Mouse (Mus musculus) forebrain, embryonic 13.5 days (tissue): Measurements from ENCODE around the gene Phka2. TPM values are rescaled to one million over a fixed set of nuclear protein-coding genes. Genes with fewer than 3 reads are reported as not detected.

Experiments
- ATAC-seq: fragments of 200-750 bp; cut with Nextera tagmentation; 2 replicates; pipeline ENCODE4 v1.8.0; 2017
- H3K27ac ChIP-seq: fragments of 300-500 bp; sonication (generic); 2 replicates; pipeline ENCODE4 v1.5.1; 2015; ENCODE audit warnings: inconsistent platforms, mild to moderate bottlenecking, moderate library complexity
- H3K27me3 ChIP-seq: fragments of 300-500 bp; sonication (generic); 2 replicates; pipeline ENCODE4 v1.6.1; 2015; ENCODE audit warnings: mild to moderate bottlenecking, inconsistent platforms
- H3K36me3 ChIP-seq: fragments of 300-500 bp; sonication (generic); 2 replicates; pipeline ENCODE4 v1.6.1; 2015; ENCODE audit warnings: mild to moderate bottlenecking, inconsistent platforms; ENCODE audit not compliant: poor library complexity, severe bottlenecking
- H3K4me1 ChIP-seq: fragments of 300-500 bp; sonication (generic); 2 replicates; pipeline ENCODE4 v1.6.1; 2015; ENCODE audit warnings: inconsistent platforms
- H3K4me2 ChIP-seq: fragments of 300-500 bp; sonication (generic); 2 replicates; pipeline ENCODE4 v1.6.1; 2015; ENCODE audit warnings: inconsistent platforms, mild to moderate bottlenecking, moderate library complexity
- H3K4me3 ChIP-seq: fragments of 300-500 bp; sonication (generic); 2 replicates; pipeline ENCODE4 v1.5.1; 2015; ENCODE audit warnings: mild to moderate bottlenecking, inconsistent platforms
- H3K9ac ChIP-seq: fragments of 300-500 bp; sonication (generic); 2 replicates; pipeline ENCODE4 v1.6.1; 2015; ENCODE audit warnings: mild to moderate bottlenecking, inconsistent platforms
- H3K9me3 ChIP-seq: fragments of 300-500 bp; sonication (generic); replicated peaks from 2 replicates; pipeline ENCODE4 v1.6.1; 2016; ENCODE audit warnings: inconsistent platforms
- WGBS: fragments of 180-500 bp; shearing (Covaris S2); methylation state at CpG from one replicate; pipeline ENCODE4 v1.1.7; 2015; 5-methylcytosine and 5-hydroxymethylcytosine counted together
- polyA plus RNA-seq: library from polyadenylated mRNA; unstranded; fragments of >200 nt; fragmentation: Nextera tagmentation; extraction: Ambion mirVana; gene quantifications from 2 replicates; pipeline ENCODE4 v1.2.1, GENCODE M21; 2015

Phka2 gene
- 14.0 and 15.3 TPM in 2 replicates for polyA plus RNA-seq

DNA sequence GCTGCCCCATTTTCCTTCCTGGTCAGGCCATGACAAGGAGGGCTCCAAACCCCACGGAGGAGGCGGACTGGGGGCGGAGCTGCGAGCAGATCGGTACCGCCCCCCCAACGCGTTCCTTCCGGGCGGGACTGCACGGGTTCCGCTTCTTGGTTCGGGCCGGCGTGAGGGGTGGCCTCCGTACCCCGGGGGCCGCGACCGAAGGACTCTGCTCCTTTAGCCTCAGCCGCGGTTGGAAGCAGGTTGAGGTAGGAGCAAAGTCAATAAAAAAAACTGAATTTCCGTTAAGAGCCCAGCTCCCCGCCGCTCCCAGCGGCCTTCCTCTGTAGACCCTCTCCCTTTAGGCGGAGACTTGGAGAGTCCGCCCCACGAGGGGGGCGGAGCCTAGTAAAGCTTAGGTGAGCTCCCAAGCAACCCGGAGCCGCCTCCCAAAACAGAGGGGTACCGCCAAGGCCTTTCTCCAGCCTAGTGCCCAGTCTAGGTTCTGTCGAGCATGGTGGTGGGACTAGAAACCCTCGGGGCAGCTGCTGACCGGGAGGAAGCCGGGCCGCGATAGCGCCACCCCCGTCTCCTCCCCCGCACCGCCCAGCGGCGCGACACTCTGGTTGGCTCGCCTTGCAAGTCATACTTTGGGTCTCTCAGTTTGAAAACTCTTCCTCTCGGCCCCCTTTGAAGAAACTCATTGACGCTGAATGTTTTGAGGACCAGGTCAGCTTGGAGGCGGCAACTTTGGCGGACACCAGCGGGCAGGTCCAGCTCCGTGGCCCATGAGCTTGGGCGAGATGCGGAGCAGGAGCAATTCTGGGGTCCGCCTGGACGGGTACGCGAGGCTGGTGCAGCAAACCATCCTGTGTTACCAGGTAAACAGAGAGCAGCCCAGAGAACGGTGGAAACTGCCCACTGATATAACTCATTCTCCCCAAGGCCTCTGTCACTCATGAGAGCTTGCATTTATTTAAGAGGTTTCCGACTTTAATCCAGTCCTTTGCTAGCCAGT is at the start of gene Phka2:
Gene Phka2, plus strand, starts transcription at position 119 of the 994 bp plus-strand sequence.
- Histone ChIP-seq H3K9ac (peak within 1 kb of the TSS; percentile 65), H3K4me3 (peak within 1 kb of the TSS; percentile 55), H3K27me3 (no peaks in the 10 kb centered on the region), H3K27ac (peak within 1 kb of the TSS; percentile 65), H3K4me2 (peak within 1 kb of the TSS; percentile 64), H3K9me3 (no peaks in the 10 kb centered on the region), H3K36me3 (no peaks in the 10 kb centered on the region), H3K4me1 (peaks cover 7% of the 10 kb centered on the region; the same call in 1 of the 2 replicates)
- WGBS, result 17% methylated on average over 53 of the region's 61 CpGs
- peak; percentile 98 for ATAC-seq

DNA sequence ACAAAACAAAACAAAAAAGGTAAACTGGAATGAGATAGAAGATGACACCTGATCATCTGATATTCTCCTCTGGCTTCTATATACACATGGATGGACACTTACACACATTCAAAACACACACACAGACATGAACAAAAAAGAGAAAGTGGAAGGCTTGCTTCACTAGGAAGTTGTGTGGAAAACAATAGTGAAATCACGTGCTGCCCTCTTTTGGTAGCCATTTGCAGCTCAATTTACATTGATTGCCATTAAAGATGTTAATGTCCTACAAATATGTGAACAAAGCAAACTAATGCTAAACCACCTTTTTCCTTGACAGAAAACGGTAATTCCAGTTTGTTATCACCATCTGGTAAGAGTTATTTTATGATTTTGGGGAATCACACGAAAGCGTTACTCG is 46.3 kb upstream of the Phka2 start:
- no peaks in the 10 kb centered on the region for H3K4me1 ChIP-seq
- H3K4me2 ChIP-seq, result no peak overlapping the region
- ATAC-seq, result no peak
- H3K9ac ChIP-seq, result no peak overlapping the region
- no peaks in the 10 kb centered on the region for H3K9me3 ChIP-seq
- no peak overlapping the region for H3K27ac ChIP-seq
- no peaks in the 10 kb centered on the region for H3K27me3 ChIP-seq
- no peaks in the 10 kb centered on the region for H3K36me3 ChIP-seq
- 73% methylated on average over 5 of the region's 5 CpGs for WGBS
- H3K4me3 ChIP-seq, result no peak overlapping the region

DNA sequence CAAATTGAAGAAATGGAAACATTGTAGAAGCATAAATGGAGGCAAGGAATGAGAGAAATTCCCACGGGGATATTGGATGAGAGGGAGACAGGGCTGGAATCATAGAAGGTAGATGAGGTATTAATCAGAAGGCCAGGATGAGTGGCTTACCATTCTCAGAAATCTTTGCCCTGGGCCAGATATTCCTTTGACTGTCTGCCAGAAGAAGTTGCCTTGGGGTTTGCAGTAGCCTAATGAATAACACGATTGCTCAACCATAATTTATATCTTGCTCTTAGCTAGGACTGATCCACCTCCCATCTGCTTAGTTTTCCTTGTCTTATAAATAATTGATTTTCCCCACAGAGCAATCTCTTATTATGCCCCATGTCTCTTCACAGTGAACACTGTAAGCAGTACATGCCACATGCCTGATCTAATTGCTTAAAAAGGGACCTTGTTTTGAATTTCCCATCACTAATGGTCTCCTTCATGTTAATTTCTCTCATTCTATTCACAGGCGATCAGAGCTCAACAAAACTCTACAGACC is 30.6 kb upstream of the Phka2 start:
- WGBS, result 85% methylated on average over 3 of the region's 3 CpGs
- no peak overlapping the region for H3K27ac ChIP-seq
- no peaks in the 10 kb centered on the region for H3K9me3 ChIP-seq
- H3K9ac ChIP-seq, result no peak overlapping the region
- H3K4me1 ChIP-seq, result no peaks in the 10 kb centered on the region
- ATAC-seq, result no peak
- peaks cover 6% of the 10 kb centered on the region; the same call in 1 of the 2 replicates for H3K27me3 ChIP-seq
- no peaks in the 10 kb centered on the region for H3K36me3 ChIP-seq
- H3K4me2 ChIP-seq, result no peak overlapping the region
- H3K4me3 ChIP-seq, result no peak overlapping the region

DNA sequence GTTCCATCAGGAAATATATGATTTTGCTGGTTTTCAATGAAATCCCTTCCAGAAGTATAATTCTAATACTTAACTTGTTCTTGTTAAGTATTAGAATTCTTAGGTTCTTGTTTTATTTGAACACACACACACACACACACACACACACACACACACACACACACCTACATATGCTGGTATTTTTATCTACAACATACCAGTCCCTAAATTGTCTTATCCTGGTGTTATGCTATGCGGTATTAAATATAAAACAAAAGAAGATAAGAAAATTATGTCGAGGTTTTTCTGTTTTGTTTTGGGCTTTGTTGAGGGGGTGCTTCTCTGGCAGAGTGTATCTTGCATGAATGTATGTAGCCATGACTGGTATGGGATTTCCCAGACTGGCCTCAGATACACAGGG is 12.2 kb upstream of the Phka2 start:
- 80% methylated on average over 2 of the region's 2 CpGs for WGBS
- Histone ChIP-seq H3K4me1 (no peaks in the 10 kb centered on the region), H3K4me2 (no peak overlapping the region), H3K9ac (no peak overlapping the region), H3K9me3 (no peaks in the 10 kb centered on the region), H3K27me3 (no peaks in the 10 kb centered on the region), H3K27ac (no peak overlapping the region), H3K36me3 (no peaks in the 10 kb centered on the region), H3K4me3 (no peak overlapping the region)
- no peak for ATAC-seq

DNA sequence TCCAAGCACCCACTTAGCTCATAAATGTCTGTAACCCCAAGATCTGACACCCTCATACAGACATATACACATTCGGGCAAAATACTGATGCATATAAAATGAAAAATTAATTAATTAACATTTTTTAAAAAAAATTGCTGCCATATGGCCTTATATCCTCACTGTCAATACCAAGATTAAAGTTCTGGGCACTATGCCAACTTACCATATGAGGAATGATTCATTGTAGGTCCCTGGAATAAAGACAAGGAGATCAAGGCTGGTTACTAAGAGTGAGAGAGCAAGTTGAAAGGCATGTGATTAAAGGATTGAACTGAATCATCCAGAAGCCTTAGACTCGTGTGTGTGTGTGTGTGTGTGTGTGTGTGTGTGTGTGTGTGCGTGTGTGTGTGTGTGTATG is 7.6 kb upstream of the Phka2 start:
- WGBS, result 47% methylated on average over 3 of the region's 3 CpGs
- H3K4me3 ChIP-seq, result no peak overlapping the region
- no peak overlapping the region; the same call in 1 of the 2 replicates for H3K27ac ChIP-seq
- peak; percentile 85 for ATAC-seq
- H3K36me3 ChIP-seq, result no peaks in the 10 kb centered on the region
- H3K9me3 ChIP-seq, result no peaks in the 10 kb centered on the region
- no peaks in the 10 kb centered on the region for H3K4me1 ChIP-seq
- H3K9ac ChIP-seq, result no peak overlapping the region
- H3K27me3 ChIP-seq, result peaks cover 6% of the 10 kb centered on the region; the same call in 1 of the 2 replicates
- H3K4me2 ChIP-seq, result no peak overlapping the region

DNA sequence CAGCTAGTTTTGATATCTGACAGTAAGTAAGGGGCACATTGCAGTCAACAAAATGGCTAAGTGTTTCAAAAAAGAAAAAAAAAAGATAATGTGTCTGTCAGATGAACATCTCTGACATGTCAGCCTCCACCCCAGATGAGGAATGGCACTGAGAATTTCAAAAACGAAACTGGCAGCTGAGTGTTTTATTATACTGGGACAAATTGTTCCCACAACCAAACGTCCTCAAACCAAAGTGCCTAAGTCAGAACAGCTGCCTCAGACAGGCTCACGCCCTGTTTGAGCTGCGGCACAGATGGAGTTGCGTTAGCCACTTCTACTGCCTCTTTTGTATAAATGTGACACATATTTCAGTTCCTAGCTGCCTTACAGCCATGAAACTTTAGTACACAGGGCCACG is 7.0 kb upstream of the Phka2 start:
- 73% methylated on average over 6 of the region's 6 CpGs for WGBS
- Histone ChIP-seq H3K27ac (no peak overlapping the region), H3K9me3 (no peaks in the 10 kb centered on the region), H3K4me2 (no peak overlapping the region), H3K36me3 (no peaks in the 10 kb centered on the region), H3K9ac (no peak overlapping the region), H3K27me3 (peaks cover 6% of the 10 kb centered on the region; the same call in 1 of the 2 replicates), H3K4me1 (no peaks in the 10 kb centered on the region), H3K4me3 (no peak overlapping the region)
- peak; percentile 19; the same call in 1 of the 2 replicates for ATAC-seq

DNA sequence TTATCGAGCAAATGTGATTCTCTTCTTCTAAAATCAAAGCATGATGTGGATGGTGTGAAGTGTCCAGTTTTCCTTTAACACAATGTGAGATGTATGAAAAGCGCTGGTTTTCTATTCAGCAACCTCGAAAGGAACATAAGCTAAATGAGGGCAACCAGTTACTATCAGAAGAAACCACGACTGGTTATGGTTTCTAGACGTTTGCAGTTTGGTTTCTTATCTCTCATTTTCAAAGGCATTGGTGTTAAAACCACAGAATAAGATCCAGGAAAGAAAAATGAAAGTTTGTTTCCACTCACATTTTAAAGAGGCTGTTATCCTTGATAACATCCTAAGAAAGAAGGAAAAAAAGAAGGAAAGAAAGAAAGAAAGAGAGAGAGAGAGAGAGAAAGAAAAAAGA is 5.5 kb upstream of the Phka2 start:
- H3K9ac ChIP-seq, result no peak overlapping the region
- no peaks in the 10 kb centered on the region for H3K36me3 ChIP-seq
- ATAC-seq, result no peak
- 73% methylated on average over 5 of the region's 5 CpGs for WGBS
- no peaks in the 10 kb centered on the region for H3K4me1 ChIP-seq
- no peak overlapping the region for H3K4me2 ChIP-seq
- no peak overlapping the region for H3K27ac ChIP-seq
- H3K9me3 ChIP-seq, result no peaks in the 10 kb centered on the region
- no peak overlapping the region for H3K4me3 ChIP-seq
- H3K27me3 ChIP-seq, result peaks cover 6% of the 10 kb centered on the region; the same call in 1 of the 2 replicates

DNA sequence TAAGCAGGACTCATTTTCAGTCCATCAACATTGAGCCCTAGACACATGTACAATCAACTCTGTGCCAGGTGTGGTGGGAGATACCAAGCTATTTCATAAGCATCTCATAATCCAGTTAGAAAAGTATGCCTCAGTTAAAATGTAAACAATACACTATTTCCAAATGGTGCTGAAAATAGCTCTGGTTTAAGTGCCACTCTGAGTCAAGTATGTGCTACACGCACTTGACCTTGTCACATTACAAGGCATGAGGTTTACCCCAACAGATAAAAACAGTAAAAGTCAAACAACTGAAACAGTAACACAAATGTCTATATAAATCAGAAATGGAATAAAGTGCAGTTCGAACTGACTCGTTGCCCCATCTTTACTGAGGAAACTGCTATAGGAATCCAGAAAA is 871 bp upstream of the Phka2 start:
- 94% methylated on average over 3 of the region's 3 CpGs for WGBS
- no peak overlapping the region for H3K4me2 ChIP-seq
- ATAC-seq, result no peak

DNA sequence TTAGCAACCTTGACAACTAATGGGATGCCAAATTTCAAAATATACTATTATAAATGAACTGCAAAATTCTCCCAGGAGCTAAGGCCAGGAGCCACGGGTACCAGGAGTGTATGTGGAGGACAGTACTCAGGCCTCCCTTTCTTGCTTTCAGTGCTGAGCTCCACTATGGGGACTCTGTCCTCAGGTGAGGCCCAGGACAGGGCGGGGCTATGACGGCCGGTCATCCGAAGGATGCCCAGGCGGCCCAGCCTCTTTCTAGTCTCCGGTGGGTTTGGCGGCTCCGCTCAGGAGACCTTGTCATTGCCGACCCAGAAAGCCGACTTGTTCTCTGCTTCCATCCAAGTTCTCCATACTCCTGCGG is 299 bp upstream of the Phka2 start:
- H3K4me2 ChIP-seq, result peak overlapping the region; percentile 64
- no peaks in the 10 kb centered on the region for H3K9me3 ChIP-seq
- H3K36me3 ChIP-seq, result no peaks in the 10 kb centered on the region
- peak overlapping the region; percentile 55 for H3K4me3 ChIP-seq
- peak overlapping the region; percentile 65 for H3K9ac ChIP-seq
- 0 out of 2 replicates have a peak overlapping the region, but pooled peaks have one; percentile 65 for H3K27ac ChIP-seq
- H3K27me3 ChIP-seq, result no peaks in the 10 kb centered on the region
- H3K4me1 ChIP-seq, result peaks cover 7% of the 10 kb centered on the region; the same call in 1 of the 2 replicates
- ATAC-seq, result peak; percentile 70
- 20% methylated on average over 12 of the region's 12 CpGs for WGBS

More for the DNA sequence above, 871 bp upstream of the Phka2 start:
- Histone ChIP-seq H3K9me3 (no peaks in the 10 kb centered on the region), H3K36me3 (no peaks in the 10 kb centered on the region), H3K4me3 (no peak overlapping the region), H3K9ac (no peak overlapping the region), H3K27me3 (peaks cover 3% of the 10 kb centered on the region; the same call in 1 of the 2 replicates), H3K4me1 (peaks cover 7% of the 10 kb centered on the region; the same call in 1 of the 2 replicates), H3K27ac (no peak overlapping the region)

DNA sequence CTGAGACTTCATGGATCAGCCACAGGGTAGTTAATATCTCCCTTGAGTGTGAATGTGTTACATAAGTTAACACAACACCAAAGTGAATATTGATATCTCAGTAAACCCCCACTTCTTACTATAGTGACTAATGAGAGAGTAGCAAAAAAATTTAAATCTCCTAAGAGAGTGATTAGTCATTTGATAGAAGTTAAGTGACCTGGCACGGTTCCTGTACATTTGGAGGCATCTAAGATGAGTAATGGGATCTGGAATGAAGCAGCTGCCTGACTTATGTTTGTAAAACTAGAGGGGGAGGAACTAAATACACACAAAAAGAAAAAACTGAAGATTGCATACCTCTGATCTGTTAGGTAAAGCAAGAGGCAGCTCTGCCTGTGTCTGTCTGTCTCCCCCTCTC is 7.1 kb downstream of the Phka2 start:
- H3K27me3 ChIP-seq, result peaks cover 2% of the 10 kb centered on the region; the same call in 1 of the 2 replicates
- no peaks in the 10 kb centered on the region for H3K9me3 ChIP-seq
- no peak overlapping the region for H3K9ac ChIP-seq
- H3K36me3 ChIP-seq, result no peaks in the 10 kb centered on the region
- no peak overlapping the region for H3K4me2 ChIP-seq
- H3K4me3 ChIP-seq, result no peak overlapping the region
- 86% methylated on average over 1 of the region's 1 CpGs for WGBS
- no peak for ATAC-seq
- H3K4me1 ChIP-seq, result no peaks in the 10 kb centered on the region
- H3K27ac ChIP-seq, result no peak overlapping the region

DNA sequence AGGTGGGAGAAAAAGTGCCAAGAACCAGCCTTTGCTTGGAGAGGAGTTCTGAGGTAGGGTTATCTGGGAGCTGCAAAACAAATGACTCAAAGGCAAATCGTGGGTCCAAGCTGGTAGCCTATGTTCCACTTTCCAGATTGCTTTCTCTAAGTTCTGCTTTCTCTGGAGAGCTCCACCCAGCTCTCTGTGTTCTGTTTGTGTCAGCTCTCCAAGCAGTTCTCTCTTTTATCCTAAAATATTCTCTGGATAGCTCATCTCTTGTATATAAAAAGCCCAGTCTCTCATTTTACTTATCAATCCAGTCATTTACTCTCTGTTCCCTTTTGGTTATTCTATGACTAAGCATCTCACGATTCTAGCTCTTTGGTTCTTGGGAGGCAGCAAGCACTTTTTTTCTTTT is 8.2 kb downstream of the Phka2 start:
- no peak for ATAC-seq
- Histone ChIP-seq H3K27me3 (peaks cover 2% of the 10 kb centered on the region; the same call in 1 of the 2 replicates), H3K4me3 (no peak overlapping the region), H3K9ac (no peak overlapping the region), H3K4me1 (no peaks in the 10 kb centered on the region), H3K9me3 (no peaks in the 10 kb centered on the region), H3K36me3 (no peaks in the 10 kb centered on the region), H3K27ac (no peak overlapping the region), H3K4me2 (no peak overlapping the region)
- 83% methylated on average over 2 of the region's 2 CpGs for WGBS

DNA sequence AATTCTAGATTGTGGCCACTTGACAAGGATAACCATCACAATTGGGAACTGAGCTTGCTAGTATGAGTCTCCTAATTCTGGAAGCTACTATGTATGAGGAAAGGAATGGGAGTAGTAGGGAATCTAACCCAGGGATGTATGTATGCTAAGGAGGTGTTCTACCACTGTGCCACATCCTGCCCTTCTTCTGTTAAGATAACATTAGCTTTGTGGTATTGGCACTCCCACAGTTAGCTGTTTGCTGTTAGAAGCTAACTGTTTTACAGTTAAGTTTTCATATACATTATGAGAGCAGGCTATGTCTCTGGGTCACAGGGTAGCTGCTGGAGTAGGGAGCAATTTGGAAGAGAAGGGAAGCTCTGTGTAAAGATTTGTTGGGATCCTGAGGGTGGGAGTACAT is 14.1 kb downstream of the Phka2 start:
- ATAC-seq, result no peak
- Histone ChIP-seq H3K9ac (no peak overlapping the region), H3K36me3 (no peaks in the 10 kb centered on the region), H3K27me3 (peaks cover 2% of the 10 kb centered on the region; the same call in 1 of the 2 replicates), H3K9me3 (no peaks in the 10 kb centered on the region), H3K4me3 (no peak overlapping the region), H3K4me2 (no peak overlapping the region), H3K27ac (no peak overlapping the region), H3K4me1 (no peaks in the 10 kb centered on the region)
